Mouse (Mus musculus): ENCODE results near the gene Mavs. TPM values are rescaled to one million over a fixed set of nuclear protein-coding genes. Genes with fewer than 3 reads are reported as not detected.

Mavs gene
- polyA plus RNA-seq, 1 experiment from 2014 or later = 16.7 TPM

GRCm38 (mm10) chr2:131275493-131275892 lies 41.6 kb downstream of the Mavs start:
- WGBS = 96% methylated on average over 3 of the region's 3 CpGs
- peaks cover 62% of the 10 kb centered on the region for H3K36me3 ChIP-seq

GRCm38 (mm10) chr2:131276722-131277121 lies 42.9 kb downstream of the Mavs start:
- H3K4me3 ChIP-seq = no peak overlapping the region
- 89% methylated on average over 5 of the region's 5 CpGs for WGBS
- peaks cover 74% of the 10 kb centered on the region for H3K36me3 ChIP-seq

More at GRCm38 (mm10) chr2:131275493-131275892, 41.6 kb downstream of the Mavs start:
- no peak overlapping the region for H3K4me2 ChIP-seq (replicated peaks)
- H3K4me1 ChIP-seq = no peaks in the 10 kb centered on the region
- no peak overlapping the region for H3K4me3 ChIP-seq
- H3K9me3 ChIP-seq = no peaks in the 10 kb centered on the region
- no peak overlapping the region for H3K9ac ChIP-seq
- no peaks in the 10 kb centered on the region for H3K27me3 ChIP-seq
- no peak overlapping the region for H3K27ac ChIP-seq
- ATAC-seq (ENCODE audit: low FRiP score, low read depth) = no peak

GRCm38 (mm10) chr2:131281596-131281995 lies 47.7 kb downstream of the Mavs start:
- no peaks in the 10 kb centered on the region for H3K27me3 ChIP-seq
- H3K4me3 ChIP-seq = no peak overlapping the region
- peaks cover 76% of the 10 kb centered on the region for H3K36me3 ChIP-seq
- H3K4me2 ChIP-seq (replicated peaks) = no peak overlapping the region
- H3K4me1 ChIP-seq = no peaks in the 10 kb centered on the region
- no peak overlapping the region for H3K27ac ChIP-seq
- no peak for ATAC-seq (ENCODE audit: low FRiP score, low read depth)
- no peaks in the 10 kb centered on the region for H3K9me3 ChIP-seq
- no peak overlapping the region for H3K9ac ChIP-seq
- 78% methylated on average over 1 of the region's 1 CpGs for WGBS

More at GRCm38 (mm10) chr2:131276722-131277121, 42.9 kb downstream of the Mavs start:
- Histone ChIP-seq H3K9ac (no peak overlapping the region), H3K4me2 (replicated peaks) (no peak overlapping the region), H3K27ac (no peak overlapping the region), H3K4me1 (no peaks in the 10 kb centered on the region), H3K9me3 (no peaks in the 10 kb centered on the region), H3K27me3 (no peaks in the 10 kb centered on the region)
- no peak for ATAC-seq (ENCODE audit: low FRiP score, low read depth)

- Histone ChIP-seq H3K27me3 (no peaks in the 10 kb centered on the region), H3K4me3 (no peak overlapping the region), H3K9ac (no peak overlapping the region), H3K4me2 (replicated peaks) (no peak overlapping the region), H3K4me1 (no peaks in the 10 kb centered on the region), H3K27ac (no peak overlapping the region), H3K36me3 (peaks cover 70% of the 10 kb centered on the region), H3K9me3 (no peaks in the 10 kb centered on the region)
- ATAC-seq (ENCODE audit: low FRiP score, low read depth) = no peak
- 62% methylated on average over 1 of the region's 1 CpGs for WGBS
Observed at GRCm38 (mm10) chr2:131286276-131286675, 52.4 kb downstream of the Mavs start.

- no peak overlapping the region for H3K9ac ChIP-seq
- no peaks in the 10 kb centered on the region for H3K9me3 ChIP-seq
- no peak overlapping the region for H3K4me2 ChIP-seq (replicated peaks)
- no peaks in the 10 kb centered on the region for H3K27me3 ChIP-seq
- no peaks in the 10 kb centered on the region for H3K4me1 ChIP-seq
- H3K36me3 ChIP-seq = peaks cover 79% of the 10 kb centered on the region
- H3K4me3 ChIP-seq = no peak overlapping the region
- H3K27ac ChIP-seq = no peak overlapping the region
- 0 out of 2 replicates have a peak, but pooled peaks have one; percentile 24 for ATAC-seq (ENCODE audit: low FRiP score, low read depth)
Observed at GRCm38 (mm10) chr2:131290669-131291068, 56.8 kb downstream of the Mavs start.

- ATAC-seq (ENCODE audit: low FRiP score, low read depth) = no peak
- no peak overlapping the region for H3K4me2 ChIP-seq (replicated peaks)
- H3K9me3 ChIP-seq = no peaks in the 10 kb centered on the region
- no peaks in the 10 kb centered on the region for H3K27me3 ChIP-seq
- 79% methylated on average over 2 of the region's 2 CpGs for WGBS
- H3K27ac ChIP-seq = no peak overlapping the region
- H3K4me1 ChIP-seq = 0 out of 2 replicates have a peak, but pooled peaks cover 3% of the 10 kb centered on the region
- no peak overlapping the region for H3K4me3 ChIP-seq
- H3K36me3 ChIP-seq = peaks cover 78% of the 10 kb centered on the region
- H3K9ac ChIP-seq = no peak overlapping the region
Observed at GRCm38 (mm10) chr2:131296746-131297261, 62.9 kb downstream of the Mavs start.

Small RNA genes within 50 kb of the gene (microRNA-seq; reads per million reads assigned to microRNA genes)
- 56.2 reads per million, percentile 46 among the genes with 10 or more reads in this experiment for gene Mir103-2

Other genes with a start within 250 kb of the Mavs start
- gene Gfra4, start 191.0 kb upstream of the Mavs start, polyA plus RNA-seq (2015; fragmentation: Nextera tagmentation; extraction: Ambion mirVana) = 27.4 and 29.2 TPM in 2 replicates
- gene Adam33, start 170.2 kb upstream of the Mavs start, polyA plus RNA-seq (2015; fragmentation: Nextera tagmentation; extraction: Ambion mirVana) = 26.5 and 28.5 TPM in 2 replicates
- 0.17 and 0.19 TPM in 2 replicates for gene Siglec1, start 147.3 kb upstream of the Mavs start, polyA plus RNA-seq (2015; fragmentation: Nextera tagmentation; extraction: Ambion mirVana)
- gene Hspa12b, start 106.8 kb upstream of the Mavs start, polyA plus RNA-seq (2015; fragmentation: Nextera tagmentation; extraction: Ambion mirVana) = 22.0 and 22.9 TPM in 2 replicates
- not detected in 2 replicates for gene Gm11037, start 100.6 kb upstream of the Mavs start, polyA plus RNA-seq (2015; fragmentation: Nextera tagmentation; extraction: Ambion mirVana)
- 55.2 and 56.0 TPM in 2 replicates for gene 1700037H04Rik, start 74.0 kb upstream of the Mavs start, polyA plus RNA-seq (2015; fragmentation: Nextera tagmentation; extraction: Ambion mirVana)
- gene Cenpb, start 54.0 kb upstream of the Mavs start, polyA plus RNA-seq (2015; fragmentation: Nextera tagmentation; extraction: Ambion mirVana) = 11.2 and 11.6 TPM in 2 replicates
- gene Cdc25b, start 47.1 kb upstream of the Mavs start, polyA plus RNA-seq (2015; fragmentation: Nextera tagmentation; extraction: Ambion mirVana) = 57.6 and 60.3 TPM in 2 replicates
- 4.7 and 5.5 TPM in 2 replicates for gene Spef1, start 46.8 kb upstream of the Mavs start, polyA plus RNA-seq (2015; fragmentation: Nextera tagmentation; extraction: Ambion mirVana)
- gene Ap5s1, start 27.0 kb upstream of the Mavs start, polyA plus RNA-seq (2015; fragmentation: Nextera tagmentation; extraction: Ambion mirVana) = 28.0 and 31.3 TPM in 2 replicates
- gene Pank2, start 28.4 kb downstream of the Mavs start, polyA plus RNA-seq (2015; fragmentation: Nextera tagmentation; extraction: Ambion mirVana) = 39.0 and 39.3 TPM in 2 replicates
- 10.2 and 10.5 TPM in 2 replicates for gene Rnf24, start 118.8 kb downstream of the Mavs start, polyA plus RNA-seq (2015; fragmentation: Nextera tagmentation; extraction: Ambion mirVana)